Mouse (Mus musculus) hindbrain, embryonic 12.5 days (tissue): ENCODE measurements at regions not wholly inside any gene's neighbourhood (a gene's known extent, or its start where the extent isn't known, plus 50 kb on each side); places are given as distances from the start of the nearest gene placed in this dataset.

Source experiments
- ATAC-seq: fragments of 200-750 bp; cut with Nextera tagmentation; 2 replicates; pipeline ENCODE4 v1.8.0; 2017; ENCODE audit warnings: moderate TSS enrichment; ENCODE audit not compliant: low FRiP score
- H3K27ac ChIP-seq: fragments of 300-500 bp; sonication (generic); 2 replicates; pipeline ENCODE4 v1.5.1; 2016; ENCODE audit warnings: mild to moderate bottlenecking
- H3K27me3 ChIP-seq: fragments of 300-500 bp; sonication (generic); 2 replicates; pipeline ENCODE4 v1.6.1; 2016; ENCODE audit warnings: mild to moderate bottlenecking
- H3K36me3 ChIP-seq: fragments of 300-500 bp; sonication (generic); 2 replicates; pipeline ENCODE4 v1.6.1; 2016; ENCODE audit warnings: mild to moderate bottlenecking
- H3K4me1 ChIP-seq: fragments of 300-500 bp; sonication (generic); 2 replicates; pipeline ENCODE4 v1.6.1; 2016
- H3K4me2 ChIP-seq: fragments of 300-500 bp; sonication (generic); replicated peaks from 2 replicates; pipeline ENCODE4 v1.6.1; 2016; ENCODE audit warnings: mild to moderate bottlenecking
- H3K4me3 ChIP-seq: fragments of 300-500 bp; sonication (generic); 2 replicates; pipeline ENCODE4 v1.5.1; 2016; ENCODE audit warnings: mild to moderate bottlenecking
- H3K9ac ChIP-seq: fragments of 300-500 bp; sonication (generic); 2 replicates; pipeline ENCODE4 v1.6.1; 2016; ENCODE audit warnings: mild to moderate bottlenecking, moderate library complexity
- H3K9me3 ChIP-seq: fragments of 300-500 bp; sonication (generic); replicated peaks from 2 replicates; pipeline ENCODE4 v1.6.1; 2016; ENCODE audit warnings: mild to moderate bottlenecking
- WGBS: fragments of 180-500 bp; shearing (Covaris S2); methylation state at CpG from one replicate; pipeline ENCODE4 v1.1.7; 2016; 5-methylcytosine and 5-hydroxymethylcytosine counted together

DNA sequence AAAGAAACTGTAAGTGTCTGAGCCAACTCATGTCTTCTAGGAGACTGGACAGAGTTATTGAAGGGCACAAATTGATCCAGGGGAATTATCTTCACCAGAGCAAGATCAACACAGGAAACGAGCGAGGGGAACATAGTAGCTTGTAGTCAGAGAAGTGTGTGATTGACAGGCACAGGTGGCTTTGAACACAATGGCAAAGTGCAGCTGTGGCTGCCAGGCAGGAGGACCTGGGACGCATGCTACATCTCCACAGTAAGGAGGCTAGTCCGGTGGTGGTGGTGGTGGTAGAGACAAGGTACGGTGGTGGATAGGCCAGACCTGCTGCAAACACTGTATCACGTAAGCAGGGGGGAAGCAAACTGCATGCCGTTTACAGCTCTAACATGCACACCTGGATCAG lies 240.4 kb upstream of the Map3k7 start:
- Histone ChIP-seq H3K27me3 (no peaks in the 10 kb centered on the region), H3K4me3 (no peak overlapping the region), H3K36me3 (no peaks in the 10 kb centered on the region), H3K4me2 (no peak overlapping the region), H3K9ac (no peak overlapping the region), H3K27ac (no peak overlapping the region), H3K4me1 (no peaks in the 10 kb centered on the region), H3K9me3 (no peaks in the 10 kb centered on the region)
- 82% methylated on average over 7 of the region's 7 CpGs for WGBS
- ATAC-seq = no peak

GRCm38 (mm10) chr4:31724400-31724799 lies 239.5 kb upstream of the Map3k7 start:
- no peak overlapping the region for H3K27ac ChIP-seq
- H3K9ac ChIP-seq = no peak overlapping the region
- no peak overlapping the region for H3K4me2 ChIP-seq
- no peaks in the 10 kb centered on the region for H3K4me1 ChIP-seq
- 66% methylated on average over 2 of the region's 2 CpGs for WGBS
- ATAC-seq = no peak
- no peak overlapping the region for H3K4me3 ChIP-seq
- H3K36me3 ChIP-seq = no peaks in the 10 kb centered on the region
- no peaks in the 10 kb centered on the region for H3K27me3 ChIP-seq
- no peaks in the 10 kb centered on the region for H3K9me3 ChIP-seq

DNA sequence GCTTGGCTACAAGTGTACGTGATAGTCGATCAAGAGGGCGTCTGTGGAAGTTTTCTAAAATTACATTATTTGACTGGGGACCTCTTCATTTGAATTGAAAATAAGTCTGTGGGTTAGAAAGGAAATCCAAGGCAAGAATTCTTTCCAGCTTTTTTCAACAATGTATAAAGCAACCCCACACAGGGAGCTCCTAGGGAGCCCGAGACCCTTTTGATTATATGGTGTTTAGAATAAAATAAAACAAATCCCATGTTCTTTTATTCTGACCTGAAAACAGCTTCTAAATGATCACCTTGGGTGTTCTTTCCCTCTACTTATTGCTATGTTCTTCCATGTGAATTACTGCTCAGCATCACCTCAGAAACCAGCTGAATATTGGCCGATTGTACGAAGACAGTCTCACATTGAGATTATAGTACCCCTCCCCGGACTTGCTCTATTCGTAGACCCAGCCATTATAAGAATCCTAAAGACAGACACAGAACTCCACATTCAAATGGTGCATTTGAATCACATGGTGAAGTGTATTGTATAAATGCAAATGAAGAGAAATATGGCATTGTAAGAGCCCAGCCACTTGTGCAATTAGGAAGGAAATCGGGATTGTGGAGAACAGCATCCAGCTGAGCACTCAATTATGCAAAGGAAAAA lies 236.3 kb upstream of the Map3k7 start:
- peak; percentile 46; the same call in 1 of the 2 replicates for ATAC-seq
- no peak overlapping the region for H3K27ac ChIP-seq
- no peak overlapping the region for H3K4me3 ChIP-seq
- no peak overlapping the region for H3K9ac ChIP-seq
- H3K4me1 ChIP-seq = no peaks in the 10 kb centered on the region
- no peaks in the 10 kb centered on the region for H3K9me3 ChIP-seq
- H3K4me2 ChIP-seq = no peak overlapping the region
- H3K36me3 ChIP-seq = no peaks in the 10 kb centered on the region
- WGBS = 60% methylated on average over 9 of the region's 9 CpGs
- no peaks in the 10 kb centered on the region for H3K27me3 ChIP-seq

- Histone ChIP-seq H3K9me3 (no peaks in the 10 kb centered on the region), H3K4me2 (no peak overlapping the region), H3K27ac (no peak overlapping the region), H3K9ac (no peak overlapping the region), H3K36me3 (no peaks in the 10 kb centered on the region), H3K27me3 (no peaks in the 10 kb centered on the region), H3K4me1 (no peaks in the 10 kb centered on the region), H3K4me3 (no peak overlapping the region)
- ATAC-seq = 0 out of 2 replicates have a peak, but pooled peaks have one; percentile 13
- WGBS = 85% methylated on average over 3 of the region's 3 CpGs
These were observed 235.8 kb upstream of the Map3k7 start for GRCm38 (mm10) chr4:31728149-31728516.

GRCm38 (mm10) chr4:31743776-31744175 lies 220.1 kb upstream of the Map3k7 start:
- Histone ChIP-seq H3K27me3 (no peaks in the 10 kb centered on the region), H3K9ac (no peak overlapping the region), H3K9me3 (no peaks in the 10 kb centered on the region), H3K4me3 (no peak overlapping the region), H3K36me3 (no peaks in the 10 kb centered on the region), H3K4me2 (no peak overlapping the region), H3K27ac (no peak overlapping the region), H3K4me1 (no peaks in the 10 kb centered on the region)
- WGBS = 78% methylated on average over 3 of the region's 3 CpGs
- ATAC-seq = no peak

GRCm38 (mm10) chr4:31744431-31744830 lies 219.5 kb upstream of the Map3k7 start:
- WGBS = 63% methylated on average over 4 of the region's 4 CpGs
- no peak overlapping the region for H3K9ac ChIP-seq

DNA sequence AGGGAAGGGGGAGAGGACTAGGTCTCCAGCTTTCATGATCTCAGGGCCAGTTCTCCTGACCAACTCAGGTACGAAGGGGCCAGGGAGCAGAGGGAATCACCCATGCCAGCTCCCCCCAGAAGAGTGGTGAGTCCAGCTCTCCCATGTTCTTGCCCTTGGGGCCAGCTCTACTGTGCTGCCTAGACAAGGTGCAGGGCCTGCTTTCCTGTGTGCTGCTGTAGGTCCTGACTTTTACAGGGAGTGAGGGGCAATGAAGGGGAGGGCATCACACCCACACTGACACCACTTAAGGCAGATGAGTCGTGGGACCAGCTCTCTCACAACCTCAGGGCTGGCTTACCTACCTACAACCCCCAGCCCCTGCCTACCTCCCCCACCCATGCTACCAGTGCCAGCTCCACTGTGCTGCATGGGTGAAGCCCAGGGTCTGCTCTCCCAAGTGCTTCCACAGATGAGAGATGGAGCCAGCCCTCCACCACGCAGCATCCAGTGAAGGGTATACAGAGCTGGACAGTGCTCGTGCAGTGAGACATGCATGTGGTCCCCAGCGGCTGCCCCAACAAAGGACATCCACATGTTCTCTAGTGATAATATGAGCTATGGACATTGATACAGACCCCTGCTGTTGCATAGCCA lies 210.1 kb upstream of the Map3k7 start:
- Histone ChIP-seq H3K27me3 (no peaks in the 10 kb centered on the region), H3K4me2 (no peak overlapping the region), H3K4me1 (no peaks in the 10 kb centered on the region), H3K9me3 (no peaks in the 10 kb centered on the region), H3K9ac (no peak overlapping the region), H3K36me3 (no peaks in the 10 kb centered on the region), H3K27ac (no peak overlapping the region), H3K4me3 (no peak overlapping the region)
- ATAC-seq = no peak
- 82% methylated on average over 5 of the region's 5 CpGs for WGBS

More at GRCm38 (mm10) chr4:31744431-31744830, 219.5 kb upstream of the Map3k7 start:
- no peak for ATAC-seq
- Histone ChIP-seq H3K4me1 (no peaks in the 10 kb centered on the region), H3K27me3 (no peaks in the 10 kb centered on the region), H3K36me3 (no peaks in the 10 kb centered on the region), H3K4me3 (no peak overlapping the region), H3K27ac (no peak overlapping the region), H3K9me3 (no peaks in the 10 kb centered on the region), H3K4me2 (no peak overlapping the region)

DNA sequence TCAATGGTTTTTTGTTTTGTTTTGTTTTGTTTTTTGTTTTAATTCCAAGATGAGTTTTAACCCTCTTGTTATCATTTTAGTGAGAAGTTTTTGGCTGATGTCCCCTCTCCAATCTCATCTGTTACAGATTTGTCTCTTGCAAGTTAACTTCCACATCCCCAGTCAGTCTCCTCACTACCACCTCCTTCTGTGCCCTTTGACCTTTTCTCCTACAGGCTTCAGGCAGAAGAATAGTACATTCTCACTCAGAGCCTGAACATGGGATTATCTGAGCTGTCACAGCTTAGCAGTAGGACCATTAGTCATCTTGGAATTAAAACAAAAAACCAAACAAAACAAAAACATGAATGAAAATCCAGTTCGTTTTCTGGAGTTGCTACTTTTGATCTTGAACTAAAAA lies 206.8 kb upstream of the Map3k7 start:
- Histone ChIP-seq H3K27ac (no peak overlapping the region), H3K4me1 (no peaks in the 10 kb centered on the region), H3K27me3 (no peaks in the 10 kb centered on the region), H3K4me2 (no peak overlapping the region), H3K9ac (no peak overlapping the region), H3K4me3 (no peak overlapping the region), H3K36me3 (no peaks in the 10 kb centered on the region), H3K9me3 (no peaks in the 10 kb centered on the region)
- no peak for ATAC-seq
- 19% methylated on average over 1 of the region's 1 CpGs for WGBS

DNA sequence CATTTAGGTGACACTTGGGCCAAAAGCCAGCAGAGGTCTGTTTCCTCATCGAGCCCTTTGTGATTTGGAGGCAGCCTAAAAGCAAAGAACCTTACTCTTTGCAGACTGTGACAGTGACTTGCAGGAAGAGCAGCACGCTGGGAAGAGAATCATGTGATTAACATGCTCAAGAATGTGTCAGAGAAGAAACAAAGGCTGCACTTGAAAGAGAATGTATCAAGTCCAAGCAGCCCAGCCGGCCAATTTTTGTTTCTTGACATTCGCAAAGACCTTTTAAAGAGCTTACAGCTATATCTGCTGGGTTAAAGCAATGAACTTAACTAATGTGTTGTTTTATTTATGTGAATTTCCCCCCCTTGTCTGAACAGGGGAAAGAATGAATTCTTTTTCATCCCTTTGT lies 203.8 kb upstream of the Map3k7 start:
- H3K9ac ChIP-seq = no peak overlapping the region
- H3K36me3 ChIP-seq = no peaks in the 10 kb centered on the region
- no peak overlapping the region for H3K4me3 ChIP-seq
- no peaks in the 10 kb centered on the region for H3K4me1 ChIP-seq
- H3K4me2 ChIP-seq = no peak overlapping the region
- H3K27me3 ChIP-seq = no peaks in the 10 kb centered on the region
- H3K27ac ChIP-seq = no peak overlapping the region
- ATAC-seq = no peak
- H3K9me3 ChIP-seq = no peaks in the 10 kb centered on the region
- 50% methylated on average over 4 of the region's 4 CpGs for WGBS

DNA sequence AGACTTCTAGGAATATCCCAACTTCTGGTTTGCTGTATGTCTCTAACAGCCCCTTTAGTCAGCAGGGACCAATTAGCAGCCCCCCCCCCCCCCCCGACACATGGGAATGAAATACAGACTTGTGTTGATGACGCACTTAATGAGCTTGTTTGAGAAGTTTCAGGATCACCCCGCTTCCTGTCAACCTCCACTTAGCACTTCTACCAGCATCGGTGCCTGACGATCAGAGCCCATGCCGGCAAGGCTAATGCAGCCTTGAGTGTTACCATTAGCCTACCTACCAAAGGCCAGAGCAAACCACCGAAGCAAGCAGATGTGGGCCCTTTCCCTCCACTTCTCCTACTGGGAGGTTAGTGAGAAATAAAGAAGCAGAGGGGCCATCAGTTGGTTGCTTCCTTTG lies 201.7 kb upstream of the Map3k7 start:
- H3K9ac ChIP-seq = no peak overlapping the region
- WGBS = 70% methylated on average over 7 of the region's 7 CpGs
- no peaks in the 10 kb centered on the region for H3K9me3 ChIP-seq
- no peaks in the 10 kb centered on the region for H3K27me3 ChIP-seq
- H3K36me3 ChIP-seq = no peaks in the 10 kb centered on the region
- H3K27ac ChIP-seq = no peak overlapping the region
- no peaks in the 10 kb centered on the region for H3K4me1 ChIP-seq
- no peak overlapping the region for H3K4me2 ChIP-seq
- ATAC-seq = no peak
- H3K4me3 ChIP-seq = no peak overlapping the region

- H3K9me3 ChIP-seq = no peaks in the 10 kb centered on the region
- ATAC-seq = no peak
- no peaks in the 10 kb centered on the region for H3K4me1 ChIP-seq
- no peak overlapping the region for H3K27ac ChIP-seq
- WGBS = 77% methylated on average over 6 of the region's 6 CpGs
- no peaks in the 10 kb centered on the region for H3K27me3 ChIP-seq
- H3K9ac ChIP-seq = no peak overlapping the region
- no peak overlapping the region for H3K4me3 ChIP-seq
- no peak overlapping the region for H3K4me2 ChIP-seq
- H3K36me3 ChIP-seq = no peaks in the 10 kb centered on the region
These were observed 195.8 kb upstream of the Map3k7 start for GRCm38 (mm10) chr4:31768026-31768626.

- WGBS = 83% methylated on average over 4 of the region's 4 CpGs
These were observed 194.6 kb upstream of the Map3k7 start for GRCm38 (mm10) chr4:31769325-31769724.

GRCm38 (mm10) chr4:31786284-31786683 lies 177.6 kb upstream of the Map3k7 start:
- H3K4me2 ChIP-seq = no peak overlapping the region
- no peak overlapping the region for H3K9ac ChIP-seq
- H3K9me3 ChIP-seq = no peaks in the 10 kb centered on the region
- no peak overlapping the region for H3K4me3 ChIP-seq
- 86% methylated on average over 1 of the region's 1 CpGs for WGBS
- no peaks in the 10 kb centered on the region for H3K4me1 ChIP-seq
- no peaks in the 10 kb centered on the region for H3K36me3 ChIP-seq
- ATAC-seq = no peak
- H3K27me3 ChIP-seq = no peaks in the 10 kb centered on the region
- H3K27ac ChIP-seq = no peak overlapping the region

More at GRCm38 (mm10) chr4:31769325-31769724, 194.6 kb upstream of the Map3k7 start:
- no peaks in the 10 kb centered on the region for H3K4me1 ChIP-seq
- H3K9ac ChIP-seq = no peak overlapping the region
- no peak overlapping the region for H3K4me3 ChIP-seq
- no peaks in the 10 kb centered on the region for H3K36me3 ChIP-seq
- H3K27ac ChIP-seq = no peak overlapping the region
- no peak overlapping the region for H3K4me2 ChIP-seq
- no peaks in the 10 kb centered on the region for H3K27me3 ChIP-seq
- ATAC-seq = no peak
- H3K9me3 ChIP-seq = no peaks in the 10 kb centered on the region
